Mouse (Mus musculus): ENCODE data around the gene Gmcl1.
A peak's percentile ranks its signal among the peaks of the same experiment; 100 is the strongest.

The Gmcl1 gene

DNA sequence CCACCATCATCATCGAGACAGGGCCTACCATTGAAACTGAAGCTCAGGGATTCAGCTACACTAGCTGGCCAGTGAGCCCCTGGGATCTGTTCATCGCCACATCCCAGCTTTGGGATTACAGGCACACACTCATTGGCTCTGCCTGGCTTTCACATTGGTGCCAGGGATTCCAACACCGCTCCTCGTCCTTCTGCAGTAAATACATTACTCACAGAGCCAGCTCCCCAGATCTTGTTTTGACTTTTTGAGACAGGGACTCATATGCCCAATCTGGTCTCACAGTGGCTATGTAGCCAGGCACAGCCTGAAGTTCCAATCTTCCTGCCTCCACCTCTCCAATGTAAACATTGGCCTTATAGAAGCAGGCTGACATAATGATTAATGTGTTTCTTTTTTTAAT is 3.1 kb upstream of the Gmcl1 start:
- DNase-seq (ENCODE audit: low read depth, low spot score) = no peak

DNA sequence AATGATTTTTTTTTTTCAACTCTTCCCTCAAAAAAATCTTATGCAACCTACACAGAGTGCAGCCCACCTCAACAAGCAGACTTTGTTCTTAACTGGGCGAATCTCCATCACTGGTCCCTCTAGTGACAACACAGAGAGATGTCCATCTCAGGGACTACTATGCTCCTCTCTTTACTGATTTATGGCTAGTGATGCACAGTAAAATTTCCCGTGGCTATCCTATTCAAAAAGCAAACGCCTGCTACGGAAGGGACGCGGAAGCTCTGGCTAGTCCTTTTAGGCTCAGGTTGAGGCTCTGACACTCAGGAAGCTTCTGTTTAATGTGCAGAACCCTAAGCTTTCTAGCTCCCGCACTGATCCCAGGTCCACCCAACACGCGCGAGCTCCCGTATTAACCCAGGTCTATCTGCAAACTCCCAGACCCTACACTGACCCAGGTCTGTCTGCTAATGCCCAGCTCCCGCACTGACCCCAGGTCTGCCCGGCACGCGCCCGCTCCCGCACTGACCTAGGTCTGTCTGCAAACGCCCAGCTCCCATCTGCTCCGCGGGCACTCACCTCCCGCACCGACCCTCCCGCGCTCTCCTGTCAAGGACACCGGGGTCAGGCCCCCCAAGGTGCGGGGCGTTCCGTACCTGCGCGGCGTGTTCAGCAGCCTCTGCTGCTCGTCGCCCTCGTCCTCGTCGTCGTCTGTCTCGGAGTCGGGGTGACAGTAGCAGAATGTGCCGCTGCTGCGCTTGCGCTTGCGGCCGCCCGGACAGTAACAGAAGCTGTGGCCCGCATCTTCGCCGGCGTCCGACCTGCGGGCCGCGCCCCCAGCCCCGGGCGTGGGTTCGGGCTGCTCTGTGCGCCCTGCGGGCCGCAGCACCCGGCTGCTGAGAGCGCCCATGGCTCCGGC is 658 bp downstream of the Gmcl1 start:
- no peak for DNase-seq (ENCODE audit: low read depth, low spot score)

DNA sequence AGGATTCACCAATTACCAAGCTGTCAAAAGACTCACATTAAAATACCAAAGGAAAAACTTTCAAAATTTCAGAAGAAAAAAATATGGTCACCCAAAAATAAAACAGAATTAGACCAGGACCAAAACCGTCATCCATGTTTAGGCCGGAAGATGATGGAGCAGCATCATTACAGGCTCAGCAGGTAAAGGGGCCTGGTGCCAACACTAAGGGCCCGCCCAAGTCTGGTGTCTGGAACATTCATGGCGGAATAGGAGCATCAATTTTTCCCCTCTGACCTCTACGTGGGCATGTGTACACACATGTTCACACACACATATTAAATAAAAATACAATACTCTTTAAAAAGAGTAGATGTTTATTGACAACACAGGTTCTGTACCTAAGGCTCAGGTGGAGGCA is 4.5 kb downstream of the Gmcl1 start:
- DNase-seq (ENCODE audit: low read depth, low spot score) = no peak

DNA sequence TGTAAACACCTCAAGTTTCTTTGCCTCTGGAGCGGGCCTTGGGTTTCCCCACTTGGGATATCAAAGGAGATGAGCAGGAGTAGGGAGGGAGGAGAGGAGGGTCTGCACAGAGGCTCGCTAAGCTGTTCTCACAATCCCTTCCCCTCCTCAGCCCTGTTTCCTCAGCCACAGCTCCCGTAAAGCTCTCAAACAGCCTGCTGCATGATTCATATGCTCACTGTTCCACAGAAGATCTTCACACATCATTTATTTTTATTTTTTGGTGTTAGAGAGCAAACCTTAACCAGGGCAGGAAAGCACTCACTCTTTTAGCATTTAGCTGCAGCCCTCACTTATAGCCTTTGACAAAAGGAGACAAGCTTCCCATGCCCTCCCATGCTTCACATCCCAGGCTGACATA is 11.2 kb downstream of the Gmcl1 start:
- DNase-seq (ENCODE audit: low read depth, low spot score) = no peak

DNA sequence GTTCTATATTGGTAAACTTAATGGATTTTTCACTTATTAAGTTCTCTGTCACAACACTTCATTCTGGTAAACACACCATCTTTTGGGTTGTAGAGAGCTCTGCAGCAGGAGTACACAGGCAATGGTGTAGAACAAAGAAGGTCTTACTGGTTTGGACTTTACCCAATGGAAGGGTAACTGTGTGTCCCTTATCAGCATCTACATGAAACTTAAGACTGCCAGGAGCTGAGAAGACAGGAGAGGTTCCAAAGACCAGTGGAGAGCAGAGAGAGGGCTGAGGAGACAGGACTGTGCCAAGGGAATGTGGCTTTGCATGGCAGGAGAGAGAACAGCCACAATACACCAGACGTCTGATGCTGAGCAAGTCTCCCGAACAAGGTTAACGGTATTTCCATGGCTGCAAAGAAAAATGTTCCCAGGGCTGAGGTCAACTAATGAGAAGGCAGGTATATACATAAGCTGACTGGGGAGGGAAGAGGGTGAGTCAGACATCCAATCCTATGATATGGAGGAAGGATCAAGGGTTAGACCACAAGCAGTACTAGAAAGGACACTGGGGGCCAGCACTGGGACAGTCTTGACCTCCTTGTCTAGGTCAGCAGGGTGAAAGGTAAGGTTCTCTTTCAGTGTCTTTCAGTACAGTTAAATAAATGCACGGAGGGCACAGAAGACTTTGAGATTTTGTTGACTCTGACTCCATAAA is 25.0 kb downstream of the Gmcl1 start:
- DNase-seq (ENCODE audit: low read depth, low spot score) = no peak

DNA sequence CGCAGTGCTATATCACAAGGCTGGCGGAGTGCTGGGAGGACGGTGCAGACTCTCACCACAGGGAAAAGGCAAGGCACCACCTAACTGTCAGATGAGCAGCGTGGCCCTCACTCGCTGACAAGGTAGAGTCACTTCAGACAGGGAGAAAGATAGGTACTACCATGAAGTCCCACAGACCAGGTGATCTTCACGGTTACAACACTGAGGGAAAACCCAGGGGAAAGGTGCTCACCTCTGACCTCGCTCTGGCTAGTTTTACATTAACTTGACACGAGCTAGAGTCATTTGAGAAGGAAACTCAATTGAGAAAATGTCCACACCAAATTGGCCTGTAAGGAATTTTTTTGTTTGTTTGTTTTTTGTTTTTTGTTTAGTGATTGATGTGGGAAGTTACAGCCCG is 30.6 kb downstream of the Gmcl1 start:
- no peak for DNase-seq (ENCODE audit: low read depth, low spot score)

DNA sequence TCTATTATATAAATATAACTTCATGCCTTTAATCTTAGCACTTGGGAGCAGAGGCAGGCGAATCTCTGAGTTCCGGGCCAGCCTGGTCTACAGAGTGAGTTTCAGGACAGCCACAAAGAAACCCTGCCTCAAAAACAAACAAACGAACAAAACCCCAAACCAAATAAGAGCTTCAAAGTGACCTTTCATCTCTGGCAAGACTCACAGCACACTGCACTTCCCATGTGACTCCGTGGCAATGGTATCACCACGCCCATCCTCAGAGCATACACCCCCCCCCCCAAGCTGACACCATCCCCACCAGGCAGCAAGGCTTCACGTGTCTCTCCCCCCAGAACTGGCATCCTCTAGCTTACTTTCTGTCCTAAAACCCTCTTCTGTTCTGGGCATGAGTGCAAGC is 35.3 kb downstream of the Gmcl1 start:
- DNase-seq (ENCODE audit: low read depth, low spot score) = no peak

DNA sequence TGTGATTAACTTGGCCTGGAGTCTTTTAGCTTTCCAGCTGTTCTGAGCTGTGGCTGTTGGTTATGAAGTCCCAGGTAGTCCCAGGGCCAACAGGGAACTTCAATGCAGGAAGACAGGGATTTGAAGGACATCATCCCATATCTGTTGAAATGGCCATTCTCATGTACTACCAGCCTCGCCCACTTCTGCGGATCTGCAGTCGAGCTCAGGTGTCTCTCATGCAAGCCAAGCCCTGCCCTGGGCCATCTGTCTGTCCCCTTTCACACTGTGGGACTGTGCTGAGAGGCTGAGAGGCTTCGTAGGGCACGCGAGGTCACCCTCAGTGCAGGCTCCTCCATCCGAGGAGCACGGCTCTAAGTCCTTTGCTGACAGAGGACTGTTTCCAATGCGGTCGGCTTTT is 37.0 kb downstream of the Gmcl1 start:
- no peak for DNase-seq (ENCODE audit: low read depth, low spot score)

DNA sequence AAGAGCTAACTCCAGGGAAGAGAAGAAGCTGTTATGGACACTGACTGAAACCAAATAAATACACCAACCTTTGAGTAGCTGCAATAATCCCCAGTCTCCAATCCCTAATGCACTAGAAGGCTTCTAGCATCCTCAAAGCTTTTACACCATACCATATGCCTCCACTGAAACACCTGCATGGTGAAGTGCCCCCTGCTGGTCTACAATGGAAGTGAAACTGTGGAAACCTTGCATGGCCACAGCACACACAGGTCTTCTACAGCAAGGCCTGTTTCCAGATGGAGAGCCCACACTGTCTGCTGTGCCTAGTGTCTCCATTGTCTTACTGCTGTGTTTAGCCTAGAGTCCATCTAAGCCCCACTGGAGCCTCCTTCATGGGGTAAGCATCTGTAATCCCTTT is 38.7 kb downstream of the Gmcl1 start:
- DNase-seq (ENCODE audit: low read depth, low spot score) = peak; percentile 18

DNA sequence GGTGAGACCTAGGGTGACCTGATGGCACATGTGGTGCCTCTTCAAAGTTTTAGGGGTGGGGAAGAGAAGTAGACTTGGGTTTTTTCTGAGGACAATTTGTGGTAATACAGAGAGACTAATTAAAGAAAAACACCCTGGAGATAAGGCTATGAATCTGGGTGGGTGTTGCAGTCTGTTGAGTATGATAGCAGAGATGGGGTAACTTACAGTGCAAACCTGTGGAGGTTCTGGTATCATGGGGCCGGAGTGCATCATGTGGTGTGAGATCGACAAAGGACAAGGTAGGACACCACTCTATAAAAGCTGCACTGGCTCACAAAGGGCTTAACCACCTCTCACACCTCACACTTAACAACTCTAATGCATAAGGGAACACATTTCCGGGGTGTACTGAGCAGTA is 43.5 kb downstream of the Gmcl1 start:
- no peak for DNase-seq (ENCODE audit: low read depth, low spot score)

DNA sequence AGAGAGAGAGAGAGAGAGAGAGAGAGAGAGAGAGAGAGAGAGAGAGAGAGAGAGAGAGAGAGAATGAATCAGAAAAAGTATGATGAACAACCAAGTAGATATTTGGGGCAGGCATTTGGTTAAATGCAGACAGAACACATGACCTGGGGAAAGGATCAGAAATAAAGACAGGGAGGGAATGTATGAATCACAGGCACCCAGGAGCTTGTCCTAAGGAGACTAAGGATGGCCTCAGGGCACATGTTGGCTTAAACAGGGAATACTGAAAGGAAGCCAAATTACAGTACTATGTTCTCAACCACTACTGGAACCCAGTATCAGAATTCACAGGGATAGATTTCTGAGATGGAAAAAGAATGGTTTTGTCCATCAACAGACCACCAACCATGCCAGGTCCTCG is 46.2 kb downstream of the Gmcl1 start:
- no peak for DNase-seq (ENCODE audit: low read depth, low spot score)

DNA sequence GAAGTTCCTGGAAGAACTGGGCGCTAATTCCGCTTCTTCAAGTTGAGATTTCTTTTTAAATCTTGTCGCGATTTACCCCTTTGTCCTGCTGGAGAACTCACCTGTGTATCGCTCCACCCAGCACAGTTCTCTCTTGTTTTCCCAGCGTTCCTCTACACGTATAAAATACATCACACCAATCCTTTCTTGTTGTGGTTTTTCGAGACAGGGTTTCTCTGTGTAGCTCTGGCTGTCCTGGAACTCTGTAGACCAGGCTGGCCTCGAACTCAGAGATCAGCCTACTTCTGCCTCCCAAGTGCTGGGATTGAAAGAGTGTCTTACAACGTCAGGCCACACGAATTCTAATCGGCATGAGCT is 48.5 kb downstream of the Gmcl1 start:
- no peak for DNase-seq (ENCODE audit: low read depth, low spot score)

DNA sequence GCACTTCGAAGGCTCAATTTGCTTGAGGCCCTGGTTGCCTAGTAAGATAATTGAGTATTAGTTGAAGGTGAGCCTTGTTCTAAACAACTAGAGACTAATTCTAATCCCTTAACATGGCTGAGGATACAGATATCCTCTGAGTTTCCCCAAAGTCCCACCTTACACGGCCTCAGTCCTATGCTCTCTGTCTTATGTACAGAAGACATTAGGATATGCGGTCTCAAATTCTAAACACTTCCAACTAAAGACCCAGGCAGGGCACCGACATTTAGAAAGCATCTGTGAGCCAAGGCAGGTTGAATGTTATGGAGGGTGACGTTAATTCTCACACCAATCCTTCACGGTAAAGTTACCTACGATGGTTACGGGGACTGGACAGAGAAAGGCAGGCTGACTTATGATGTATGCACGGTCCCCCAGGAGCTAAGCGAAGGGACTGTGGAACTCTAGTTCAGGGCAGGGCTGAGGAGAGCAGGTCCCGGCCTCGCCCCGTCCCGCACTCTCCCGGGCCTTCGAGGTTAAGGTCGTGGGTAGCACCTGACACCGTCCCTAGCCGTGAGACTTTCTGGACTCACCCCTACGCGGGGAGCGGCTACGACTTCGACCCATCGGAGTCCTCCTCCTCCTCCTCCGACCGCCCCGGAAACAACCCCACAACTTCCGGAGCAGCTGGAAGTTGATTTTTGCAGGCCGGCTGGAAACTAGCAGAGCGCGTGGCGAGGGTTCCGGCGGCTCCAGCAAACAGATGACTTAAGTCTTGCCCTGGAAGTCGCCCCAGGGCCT is 49.1 kb downstream of the Gmcl1 start, which contains the start of gene Snrnp27:
Gene Snrnp27, minus strand, starts transcription at position 651 of the 783 bp plus-strand sequence.
- DNase-seq (ENCODE audit: low read depth, low spot score) = peak; percentile 87

DNA sequence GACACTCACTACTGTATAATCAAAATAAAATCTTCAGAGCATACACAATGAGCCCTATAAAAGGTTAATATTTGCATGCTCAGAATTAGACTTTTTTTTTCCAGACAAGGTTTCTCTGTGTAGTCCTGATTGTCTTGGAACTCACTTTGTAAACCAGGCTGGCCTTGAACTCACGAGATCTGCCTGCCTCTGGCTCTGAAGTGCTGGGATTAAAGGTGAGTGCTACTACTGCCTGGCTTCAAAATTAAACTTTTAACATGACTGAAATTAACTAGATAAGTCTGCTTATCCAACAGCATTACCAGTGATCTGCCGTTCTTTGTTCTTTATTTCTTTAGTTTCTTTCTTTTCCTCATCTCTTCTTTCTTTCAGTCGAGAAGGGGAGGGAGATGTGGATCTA is 51.9 kb downstream of the Gmcl1 start:
- no peak for DNase-seq (ENCODE audit: low read depth, low spot score)

DNA sequence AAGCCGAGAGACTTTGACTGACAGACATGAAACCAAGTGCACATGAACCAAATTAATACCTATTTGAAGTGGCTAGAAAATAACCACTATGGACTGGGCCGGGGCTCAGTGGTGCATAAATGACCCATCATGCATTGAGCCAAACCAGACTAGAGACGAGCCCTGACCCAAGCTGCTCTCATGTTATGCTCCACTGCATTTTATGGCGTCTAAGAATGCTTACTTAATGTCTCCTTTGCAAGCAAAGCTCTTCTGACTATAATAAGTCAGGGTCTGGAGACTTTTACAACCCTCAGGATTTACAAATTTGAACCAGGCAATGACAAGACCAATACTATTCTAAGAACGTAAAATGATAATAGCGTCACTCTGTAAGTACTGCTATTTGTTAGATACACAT is 54.8 kb downstream of the Gmcl1 start:
- DNase-seq (ENCODE audit: low read depth, low spot score) = no peak

DNA sequence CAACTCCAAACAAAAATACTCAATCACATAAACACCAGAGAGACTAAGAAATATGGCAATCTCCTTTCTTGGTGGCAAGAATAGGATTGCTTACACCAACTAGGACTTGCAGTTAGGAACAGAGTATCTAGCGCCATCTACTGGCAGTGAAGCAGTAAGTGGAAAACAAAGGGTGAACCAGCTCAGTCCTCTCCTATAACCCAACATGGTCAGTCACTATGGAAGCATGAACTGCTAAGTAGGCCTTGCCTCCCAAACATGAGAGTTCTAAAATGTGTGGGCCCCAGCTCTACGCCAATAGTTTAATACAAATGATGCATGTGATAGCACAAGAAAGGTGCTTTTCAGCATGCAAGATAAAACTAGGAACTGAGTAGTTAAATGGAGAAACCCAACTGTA is 62.3 kb downstream of the Gmcl1 start:
- DNase-seq (ENCODE audit: low read depth, low spot score) = peak; percentile 86

DNA sequence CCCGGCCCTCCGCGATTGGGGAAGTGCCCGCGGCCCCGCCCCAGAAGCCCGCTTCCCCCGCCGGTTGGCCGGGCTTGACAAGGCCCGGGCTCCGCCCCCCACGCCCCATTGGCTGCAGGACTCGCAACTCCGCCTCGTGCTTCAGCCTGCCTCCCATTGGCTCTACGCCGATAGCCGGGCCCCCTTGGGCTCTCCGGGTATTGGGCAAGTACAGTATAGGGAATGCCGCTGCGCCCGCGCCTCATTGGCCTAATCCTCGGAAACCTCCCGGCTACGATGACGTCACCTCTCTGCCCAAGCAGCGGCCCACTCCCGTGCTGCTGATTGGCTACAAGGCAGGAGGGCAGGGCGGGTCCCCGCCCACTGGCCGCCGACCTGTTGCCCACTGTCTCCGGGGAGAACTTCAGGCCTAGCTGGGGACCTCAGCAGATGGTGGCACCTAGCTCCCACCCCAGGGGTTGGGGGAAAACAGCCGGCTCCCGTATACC is 63.9 kb downstream of the Gmcl1 start:
- DNase-seq (ENCODE audit: low read depth, low spot score) = peak; percentile 100

DNA sequence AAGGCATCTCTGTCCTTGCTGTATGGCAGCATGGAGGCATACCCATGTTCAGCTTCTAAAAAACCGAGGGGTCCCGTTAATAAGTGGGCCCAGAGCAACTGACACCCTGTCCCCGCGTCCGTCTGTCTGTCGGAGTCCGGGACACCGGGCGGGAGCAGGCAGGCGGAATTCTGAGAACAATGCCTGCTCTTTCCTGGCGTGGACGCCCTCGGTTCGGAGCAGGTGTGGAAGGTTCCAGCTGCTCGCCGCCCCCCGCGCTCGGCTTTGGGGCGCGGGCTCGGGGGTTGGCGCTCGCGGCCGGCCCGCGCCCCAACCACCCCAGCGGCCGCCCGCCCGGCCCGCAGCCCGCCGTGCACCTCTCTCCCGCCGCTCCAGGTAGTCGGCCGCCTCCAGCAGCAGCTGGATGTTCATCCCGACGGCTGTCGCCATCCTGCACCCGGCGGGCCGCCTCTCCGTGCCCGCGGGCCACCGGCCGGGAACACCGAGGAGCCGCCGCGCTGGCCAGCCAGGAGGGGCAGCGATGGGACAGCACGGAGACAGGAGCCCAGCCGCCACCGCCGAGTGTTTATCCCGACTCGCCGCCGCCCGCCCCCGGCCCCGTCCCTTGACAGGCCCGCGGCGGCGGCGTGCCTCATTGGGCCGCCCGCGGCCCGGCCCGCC is 64.5 kb downstream of the Gmcl1 start, which contains the start of gene Mxd1:
Gene Mxd1, minus strand, starts transcription at position 582 of the 660 bp plus-strand sequence.
- no peak for DNase-seq (ENCODE audit: low read depth, low spot score)

DNA sequence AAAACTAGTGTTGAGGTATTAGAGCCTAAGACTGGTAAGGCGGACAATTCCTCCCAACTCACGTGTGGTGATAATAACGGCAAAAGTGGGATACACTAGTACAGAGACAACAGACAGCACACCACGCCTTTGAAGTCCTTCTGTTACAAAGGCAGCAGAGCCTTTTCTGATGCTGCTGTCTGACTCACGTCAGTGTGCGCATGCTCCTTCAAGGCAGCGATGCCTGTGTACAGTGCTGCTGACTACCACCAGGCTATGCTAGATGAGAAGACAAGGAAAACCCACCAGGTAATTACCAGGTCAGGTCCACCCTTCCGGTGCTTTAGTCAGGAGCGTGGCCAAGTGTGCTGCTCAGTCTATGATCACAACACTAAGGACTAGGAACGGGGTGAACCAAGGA is 66.1 kb downstream of the Gmcl1 start:
- DNase-seq (ENCODE audit: low read depth, low spot score) = no peak

DNA sequence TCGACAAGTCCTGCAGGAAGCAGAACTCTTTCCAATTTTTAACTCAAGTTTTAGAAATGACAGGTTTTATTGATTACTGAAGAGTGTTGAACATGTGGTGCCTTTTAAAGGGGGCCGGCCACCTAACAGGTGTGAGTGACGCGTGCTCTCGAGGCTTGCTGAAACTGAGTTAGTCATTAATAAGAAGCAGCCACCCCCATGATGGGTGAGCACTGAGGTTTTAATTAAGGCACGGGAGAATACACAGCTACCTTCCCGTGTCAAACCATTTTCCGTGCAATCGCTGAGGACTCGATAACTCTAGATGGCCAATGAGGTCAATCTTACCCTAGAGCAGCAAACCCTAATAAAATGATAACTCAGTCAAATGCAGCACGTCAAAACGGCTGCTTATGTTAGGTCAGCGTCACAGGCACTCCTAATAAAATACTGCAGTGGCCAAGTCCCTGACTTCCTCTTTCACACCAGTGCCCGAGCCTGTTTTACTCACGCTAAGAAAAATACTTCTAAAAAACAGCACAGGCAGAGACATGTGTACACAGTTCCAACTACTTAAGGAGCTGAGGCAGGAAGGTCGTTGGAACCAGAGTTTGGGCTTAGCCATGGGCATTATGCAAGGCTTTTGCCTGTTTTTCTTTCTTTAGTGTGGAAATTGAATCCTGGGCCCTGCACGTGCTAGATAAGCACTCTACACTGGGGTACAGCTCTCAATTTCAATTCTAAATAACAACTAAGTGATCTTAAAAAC is 67.4 kb downstream of the Gmcl1 start:
- DNase-seq (ENCODE audit: low read depth, low spot score) = no peak

DNA sequence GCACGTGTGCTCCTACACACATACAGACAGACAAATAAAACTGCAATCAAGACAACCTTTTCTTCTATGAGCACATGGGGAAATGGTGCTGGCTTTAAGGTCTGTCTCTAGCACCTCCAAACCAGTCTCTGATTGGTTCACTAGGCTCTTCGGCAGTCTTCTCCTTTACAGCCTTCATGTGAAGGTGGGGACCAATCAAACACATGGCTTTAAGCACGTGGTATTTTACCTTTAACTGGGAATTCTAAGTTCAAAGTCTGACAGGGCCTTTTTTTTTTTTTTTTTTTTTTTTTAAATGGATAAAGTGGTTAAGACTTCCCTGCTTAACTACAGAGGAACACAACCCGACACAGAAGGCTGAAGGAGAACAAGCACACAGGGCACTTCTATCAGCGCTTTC is 68.1 kb downstream of the Gmcl1 start:
- DNase-seq (ENCODE audit: low read depth, low spot score) = no peak
